Mouse (Mus musculus): Measurements from ENCODE around the gene Rbm7.

DNA sequence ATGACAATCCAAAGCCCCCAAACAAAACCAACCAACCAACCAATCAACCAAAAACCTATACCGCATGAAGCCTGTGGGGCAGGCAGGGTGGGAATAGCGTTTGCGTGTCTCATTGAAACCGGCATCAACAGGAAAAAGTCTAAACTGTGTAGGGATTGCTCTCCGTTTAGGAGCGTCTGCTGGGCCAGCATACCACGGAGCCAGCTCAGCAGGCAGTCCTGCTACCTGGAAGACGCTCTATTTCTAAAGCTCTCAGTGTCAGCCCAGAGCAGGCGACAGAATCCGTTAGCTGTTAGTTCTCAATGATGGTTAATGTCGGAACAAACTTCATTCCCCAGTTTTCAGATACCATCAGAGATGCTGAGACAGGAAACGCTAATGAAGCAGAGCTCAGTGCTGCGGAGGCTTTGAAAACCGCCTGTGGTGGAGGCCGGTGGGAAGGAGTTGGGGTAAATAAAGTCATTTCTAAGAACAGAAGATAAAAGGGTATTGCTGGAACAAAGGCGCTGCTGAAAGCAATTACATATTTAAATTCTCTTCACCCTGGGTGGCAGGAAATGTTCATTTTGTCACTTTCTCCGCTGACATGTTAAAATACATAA, 43.0 kb upstream of the Rbm7 start:
- TF ChIP-seq CTCF (IDR thresholded peaks at IDR 0.05; ENCODE audit: borderline replicate concordance, insufficient read depth, low read length) (no peak), POLR2A (IDR thresholded peaks at IDR 0.05; ENCODE audit: low read depth, low read length) (no peak)
